Mouse (Mus musculus): ENCODE data around the gene Fen1. TPM values are rescaled to one million over a fixed set of nuclear protein-coding genes. Genes with fewer than 3 reads are reported as not detected.

The Fen1 gene
- total RNA-seq, 2 experiments from 2014 or later = 7.1 to 12.4 TPM

Small RNA genes lying within 50 kb of the gene (microRNA-seq; reads per million reads assigned to microRNA genes)
- 0.47 to 0.61 reads per million in 2 experiments for gene Mir6993 (ENCODE audit: borderline number of aligned reads in 2 of 2)

Other genes with a start within 250 kb of the Fen1 start
- 1,000 to 10,000 TPM; 3,118 to 4,182 TPM for gene Fth1, start 223.6 kb downstream of the Fen1 start, total RNA-seq (2021)
- gene Best1, start 202.5 kb downstream of the Fen1 start, total RNA-seq (2021) = under 1 TPM; 0.22 to 0.30 TPM
- gene Rab3il1, start 202.5 kb downstream of the Fen1 start, total RNA-seq (2021) = 1 to 10 TPM; 3.6 to 5.9 TPM
- gene Fads3, start 162.6 kb downstream of the Fen1 start, total RNA-seq (2021) = 10 to 100 TPM; 10.3 to 54.2 TPM
- 1,000 to 10,000 TPM; 1,303 to 1,859 TPM for gene Fads2, start 102.4 kb downstream of the Fen1 start, total RNA-seq (2021)
- 1,000 to 10,000 TPM in 1 of 2 experiments, 100 to 1,000 TPM in 1; 659 to 1,051 TPM for gene Fads1, start 21.3 kb downstream of the Fen1 start, total RNA-seq (2021)
- 100 to 1,000 TPM; 139 to 159 TPM for gene Tmem258, start 155 bp downstream of the Fen1 start, total RNA-seq (2021)
- gene Myrf, start 36.6 kb upstream of the Fen1 start, total RNA-seq (2021) = 1 to 10 TPM; 2.1 to 2.8 TPM
- 10 to 100 TPM in 1 of 2 experiments, 1 to 10 TPM in 1; 6.2 to 12.5 TPM for gene Dagla, start 100.7 kb upstream of the Fen1 start, total RNA-seq (2021)
- gene Syt7, start 184.9 kb upstream of the Fen1 start, total RNA-seq (2021) = 10 to 100 TPM; 32.1 to 33.0 TPM